Mouse (Mus musculus): ENCODE data around the gene Dcp1a.

The Dcp1a gene

GRCm38 (mm10) chr14:30479361-30479948 is at the start of gene Dcp1a:
TSS of gene Dcp1a (plus strand) at chr14:30479535.
- peak; percentile 94 for DNase-seq (ENCODE audit: low read depth)

GRCm38 (mm10) chr14:30429606-30430005 is 49.7 kb upstream of the Dcp1a start:
- no peak for DNase-seq (ENCODE audit: low read depth)

- no peak for DNase-seq (ENCODE audit: low read depth)
Observed at GRCm38 (mm10) chr14:30430026-30430425, 49.3 kb upstream of the Dcp1a start.

DNA sequence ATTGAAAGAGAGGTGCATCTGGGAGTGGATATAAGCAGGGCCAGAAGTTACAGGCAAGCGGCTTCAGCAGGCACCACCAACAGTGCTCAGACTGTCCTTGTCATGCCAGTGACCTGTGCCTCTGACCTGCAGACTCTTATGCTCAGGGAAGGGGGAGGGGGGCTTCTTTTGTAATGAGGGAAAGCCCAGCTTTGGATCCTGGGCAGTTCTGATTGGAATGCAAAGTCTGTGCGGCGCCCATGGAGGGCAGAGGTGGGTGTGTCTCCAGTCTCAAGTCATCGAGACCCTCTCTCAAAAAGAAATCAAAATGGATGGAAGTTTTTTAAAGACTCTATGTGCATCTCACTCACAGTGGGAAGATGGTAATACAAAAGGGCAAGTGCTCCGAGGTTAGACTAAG is 48.9 kb upstream of the Dcp1a start:
- DNase-seq (ENCODE audit: low read depth): no peak

DNA sequence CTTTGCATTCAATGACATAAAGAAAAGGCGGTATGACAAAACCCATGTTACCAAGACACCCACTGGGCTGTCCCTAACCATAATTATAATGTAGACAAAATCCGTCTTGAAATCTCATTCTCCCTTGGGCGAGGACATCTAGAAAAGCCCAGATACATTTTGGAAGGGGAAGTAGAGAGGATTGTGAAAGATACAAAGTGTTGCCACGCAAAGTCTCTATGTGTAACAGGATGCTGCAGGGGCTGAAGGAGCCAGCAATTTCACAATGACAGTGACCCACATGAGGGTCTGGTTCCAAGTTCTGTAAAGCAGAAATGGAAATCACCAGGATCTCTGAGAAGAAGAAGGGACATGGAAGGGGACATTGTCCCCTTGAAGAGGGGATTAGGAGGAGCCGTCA is 44.0 kb upstream of the Dcp1a start:
- no peak for DNase-seq (ENCODE audit: low read depth)

GRCm38 (mm10) chr14:30439915-30440314 is 39.4 kb upstream of the Dcp1a start:
- DNase-seq (ENCODE audit: low read depth): no peak

DNA sequence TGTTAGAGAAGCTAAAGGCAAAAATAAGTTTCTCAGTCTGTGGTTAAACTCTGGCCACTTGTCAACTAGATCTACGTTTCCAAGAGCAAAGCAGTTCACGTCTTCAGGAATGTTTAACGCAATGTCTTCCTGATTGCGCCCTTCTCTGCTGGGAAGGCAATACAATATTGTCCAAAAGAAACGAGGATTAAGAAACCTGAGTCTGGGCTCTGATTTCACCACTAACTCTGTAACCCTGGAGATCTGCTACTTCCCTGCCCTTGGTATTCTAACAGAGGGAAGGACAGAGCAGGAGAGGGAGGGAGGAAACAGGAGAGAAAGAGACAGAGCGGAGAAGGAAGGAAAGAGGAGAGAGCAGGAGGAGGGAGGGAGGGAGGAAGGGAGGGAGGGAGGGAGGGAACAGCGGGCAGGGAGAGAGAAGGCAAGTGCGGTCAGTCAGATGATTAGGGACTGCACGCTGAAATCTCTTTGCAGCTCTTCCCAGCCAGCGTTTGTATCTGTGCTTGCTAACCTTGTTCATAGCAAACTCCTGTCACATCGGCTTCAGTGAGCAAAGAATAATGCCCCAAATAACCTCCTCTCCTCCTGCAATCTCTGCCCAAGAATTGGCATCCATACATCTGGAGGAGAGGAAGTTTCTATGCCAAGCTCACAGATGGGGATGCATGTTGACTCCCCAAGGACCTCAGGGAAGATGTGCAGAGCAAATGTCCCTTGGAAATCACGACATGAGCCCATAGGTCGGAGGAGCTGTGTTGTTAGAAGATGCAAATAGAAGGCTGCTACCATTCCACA is 23.3 kb upstream of the Dcp1a start:
- peak; percentile 44 for DNase-seq (ENCODE audit: low read depth)

DNA sequence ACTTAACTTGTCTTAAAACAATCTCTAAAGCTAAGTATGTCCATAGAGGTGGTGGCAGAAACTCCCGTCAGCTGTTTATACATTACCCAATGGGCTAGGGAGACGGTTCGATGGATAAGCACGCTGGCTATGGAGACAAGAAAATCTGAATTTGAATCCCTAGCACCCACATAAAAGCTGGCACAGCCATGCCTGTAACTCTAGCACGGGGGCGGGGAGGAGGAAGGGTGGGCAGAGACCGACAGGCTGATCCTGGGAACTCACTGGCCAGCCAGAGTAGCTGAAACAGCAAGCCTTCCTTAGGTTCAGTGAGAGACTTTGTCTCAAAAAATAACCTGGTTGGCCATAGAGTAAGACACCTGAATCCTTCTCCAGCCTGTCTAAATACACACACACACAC is 21.9 kb upstream of the Dcp1a start:
- no peak for DNase-seq (ENCODE audit: low read depth)

GRCm38 (mm10) chr14:30457897-30458296 is 21.4 kb upstream of the Dcp1a start:
- DNase-seq (ENCODE audit: low read depth): no peak

DNA sequence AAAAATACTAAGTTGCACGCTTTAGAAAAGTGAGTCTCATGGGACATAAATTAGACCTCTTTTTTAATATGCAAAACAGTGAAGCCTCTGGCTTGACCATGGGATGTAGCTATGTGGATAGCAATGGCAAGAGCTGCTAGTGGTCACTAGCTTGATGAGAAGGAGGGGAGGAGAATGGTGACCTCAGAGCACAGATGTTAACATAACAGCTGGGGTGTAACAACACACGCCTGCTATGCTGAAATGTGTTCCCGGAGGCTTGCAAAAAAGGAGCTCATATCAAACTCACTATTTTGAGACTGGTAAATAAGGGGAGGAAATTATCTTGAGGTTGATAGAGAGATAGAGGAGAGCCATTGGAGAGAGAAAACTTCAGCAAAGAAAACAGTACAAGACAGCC is 20.5 kb upstream of the Dcp1a start:
- DNase-seq (ENCODE audit: low read depth): no peak

DNA sequence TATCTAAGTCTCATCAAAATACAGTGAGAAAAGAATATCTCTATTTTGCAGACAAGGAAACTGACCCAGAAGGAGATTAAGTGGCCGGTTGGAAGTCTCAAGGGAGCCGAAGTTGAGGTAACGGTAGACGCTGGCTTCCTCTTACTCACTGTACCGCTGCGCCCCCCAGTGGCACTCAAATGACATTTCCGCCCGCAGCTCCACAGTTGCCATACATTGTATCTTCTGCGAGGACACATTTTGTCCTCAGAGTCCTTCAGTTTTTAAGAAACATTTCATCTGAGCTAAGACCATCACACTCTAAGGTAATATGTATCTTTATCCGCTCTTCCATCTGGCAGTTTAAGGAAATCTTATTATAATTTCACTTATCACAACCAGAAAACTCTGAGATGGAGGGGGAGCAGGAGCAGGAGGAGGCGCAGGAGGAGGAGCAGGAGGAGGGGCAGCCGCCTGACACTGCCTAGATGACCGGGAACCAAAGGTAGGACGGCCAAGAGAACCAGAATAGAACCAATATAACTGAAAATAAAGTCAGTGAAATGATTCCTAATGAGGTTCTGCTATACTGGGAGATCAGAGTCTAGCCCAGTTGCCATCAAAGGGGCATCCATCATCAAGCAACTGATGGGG is 19.3 kb upstream of the Dcp1a start:
- DNase-seq (ENCODE audit: low read depth): peak; percentile 24

DNA sequence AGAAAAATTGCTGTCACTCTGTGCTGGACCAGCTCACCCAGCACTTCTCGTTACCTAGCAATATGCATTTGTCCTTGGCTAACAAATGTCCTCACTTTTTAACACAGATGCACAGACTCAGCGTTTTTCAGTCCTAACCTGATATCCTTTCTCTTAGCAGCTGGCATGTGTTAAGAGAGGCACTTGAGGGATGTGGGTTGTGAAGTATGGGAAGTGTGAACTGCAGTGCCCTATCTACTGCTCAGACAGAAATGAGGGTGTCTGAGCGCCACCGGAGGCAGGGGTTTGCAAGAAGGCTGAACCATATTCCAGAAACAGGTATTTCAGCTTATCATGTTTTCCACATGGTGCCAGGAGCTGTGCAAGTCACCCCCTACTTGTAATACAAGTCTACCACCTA is 16.0 kb upstream of the Dcp1a start:
- DNase-seq (ENCODE audit: low read depth): no peak

DNA sequence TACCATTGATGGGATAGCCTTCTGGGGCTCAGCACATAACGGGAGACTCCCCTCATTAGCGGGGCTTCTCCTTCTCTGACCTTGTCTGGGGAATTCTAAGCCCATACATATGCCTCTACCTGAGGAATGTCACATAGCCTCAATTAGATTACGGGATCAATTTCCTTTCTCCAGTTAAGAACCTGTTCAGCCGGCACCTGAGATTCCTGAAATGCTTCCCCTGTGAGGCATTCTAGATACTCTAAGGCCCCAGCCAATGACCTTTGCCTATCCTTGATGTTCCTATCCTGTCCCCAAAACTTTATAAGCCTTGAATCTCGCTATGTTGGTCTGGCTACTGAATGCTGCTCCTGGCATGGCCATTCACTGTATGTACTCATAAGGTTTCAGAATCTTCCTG is 5.7 kb upstream of the Dcp1a start:
- no peak for DNase-seq (ENCODE audit: low read depth)

DNA sequence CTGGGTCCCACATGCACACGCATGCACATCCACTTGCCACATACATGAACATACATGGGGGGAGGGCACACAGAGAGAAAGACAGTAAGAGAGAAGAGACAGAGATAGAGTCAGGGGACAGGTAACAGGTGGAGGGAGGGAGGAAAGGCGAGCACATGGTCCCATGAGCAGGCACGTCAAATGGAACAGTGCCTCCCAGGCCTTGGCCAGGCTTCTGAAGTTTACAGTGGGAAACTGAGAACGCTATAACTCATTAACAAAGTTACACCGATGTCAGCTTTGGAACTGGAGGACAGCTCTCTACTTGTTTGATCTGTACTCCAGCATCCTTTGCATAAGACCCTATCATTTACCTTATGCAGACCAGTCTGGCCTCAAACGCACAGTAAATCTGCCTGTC is 4.9 kb upstream of the Dcp1a start:
- DNase-seq (ENCODE audit: low read depth): no peak

DNA sequence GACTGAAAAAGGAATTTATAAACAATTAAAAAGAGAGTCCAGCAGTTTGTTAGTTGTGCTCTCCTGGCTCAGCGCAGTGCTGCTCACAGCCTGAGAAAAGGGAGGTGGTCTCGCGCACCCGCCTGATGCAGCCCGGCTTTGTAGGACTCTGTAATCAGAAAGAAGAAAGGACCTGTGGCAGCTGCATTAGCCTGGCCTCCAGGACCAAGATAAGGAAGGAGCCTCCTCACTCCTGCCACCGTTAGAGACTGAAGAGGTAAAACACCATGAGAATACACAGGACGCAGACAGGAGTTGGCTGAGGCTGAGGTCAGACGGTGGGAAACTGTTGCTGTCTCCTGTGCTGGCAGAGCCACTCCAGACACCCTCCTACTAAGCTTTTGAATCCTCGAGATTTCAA is 12.0 kb downstream of the Dcp1a start, which contains the start of gene Cacna1d:
TSS of gene Cacna1d (minus strand) at position 114 of the 400 bp plus-strand sequence.
- DNase-seq (ENCODE audit: low read depth): no peak

DNA sequence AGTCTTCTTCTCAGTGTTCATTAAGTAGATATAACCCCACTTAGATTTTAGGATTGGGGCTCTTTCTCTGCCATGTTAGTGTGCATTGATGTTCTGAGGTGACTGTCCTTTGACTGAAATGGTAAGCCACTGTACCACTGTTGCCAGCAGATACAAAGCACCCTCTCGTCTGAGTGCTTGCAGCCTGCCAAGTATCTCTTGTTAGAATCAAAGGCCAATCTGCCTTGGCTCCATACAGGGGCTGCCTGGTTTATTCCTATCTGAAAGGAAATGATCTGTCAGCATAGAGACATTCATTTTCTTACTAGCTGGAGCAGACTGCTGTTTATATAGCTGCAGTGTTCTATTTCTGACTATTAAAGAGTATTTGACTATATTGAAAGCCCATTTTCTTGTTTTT is 13.9 kb downstream of the Dcp1a start:
- DNase-seq (ENCODE audit: low read depth): no peak

DNA sequence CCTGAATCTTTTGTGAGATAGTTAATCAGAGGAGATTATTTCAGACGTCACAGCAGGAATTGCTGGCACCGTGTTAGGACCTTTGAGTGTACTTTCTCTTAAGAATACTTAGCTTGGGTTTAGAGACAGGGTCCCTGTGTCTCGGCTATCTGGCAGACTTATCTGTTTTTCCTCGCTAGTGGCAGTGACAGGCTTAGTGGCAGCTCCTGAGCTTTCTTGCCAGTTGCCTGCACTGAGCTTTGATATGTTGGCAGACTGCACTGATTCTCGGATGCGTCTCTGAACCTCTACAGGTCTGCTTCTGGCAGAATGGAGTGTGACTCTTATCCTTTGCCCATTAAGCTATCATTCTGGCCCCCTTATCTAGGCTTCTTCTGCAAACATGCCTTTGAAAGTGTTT is 15.7 kb downstream of the Dcp1a start:
- no peak for DNase-seq (ENCODE audit: low read depth)

GRCm38 (mm10) chr14:30498202-30498601 is 18.9 kb downstream of the Dcp1a start:
- no peak for DNase-seq (ENCODE audit: low read depth)

- no peak for DNase-seq (ENCODE audit: low read depth)
Observed at GRCm38 (mm10) chr14:30504990-30505389, 25.7 kb downstream of the Dcp1a start.

GRCm38 (mm10) chr14:30510214-30510763 is 31.0 kb downstream of the Dcp1a start:
- DNase-seq (ENCODE audit: low read depth): no peak

DNA sequence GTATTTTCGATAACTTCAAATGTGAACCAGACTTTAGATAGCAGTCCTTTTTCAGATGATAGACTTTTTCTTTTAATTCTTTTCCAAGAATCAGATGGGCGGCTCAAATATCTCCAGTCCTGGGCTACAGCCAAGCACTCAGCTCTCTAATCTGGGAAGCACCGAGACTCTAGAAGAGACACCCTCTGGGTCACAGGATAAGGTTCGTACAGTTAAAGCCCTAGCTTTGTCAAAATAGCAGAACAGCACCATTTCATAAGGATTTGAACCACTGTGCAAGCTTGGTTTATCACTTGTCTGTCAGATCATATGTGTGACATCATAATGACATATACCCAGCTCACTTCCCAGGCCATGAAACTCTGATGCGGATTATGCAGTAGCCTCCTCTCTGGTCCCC is 33.6 kb downstream of the Dcp1a start:
- no peak for DNase-seq (ENCODE audit: low read depth)

- no peak for DNase-seq (ENCODE audit: low read depth)
Observed at GRCm38 (mm10) chr14:30515931-30516723, 36.8 kb downstream of the Dcp1a start.

All from fibroblast of lung, adult 2 months (primary cell).